In the genomic region with DNA sequence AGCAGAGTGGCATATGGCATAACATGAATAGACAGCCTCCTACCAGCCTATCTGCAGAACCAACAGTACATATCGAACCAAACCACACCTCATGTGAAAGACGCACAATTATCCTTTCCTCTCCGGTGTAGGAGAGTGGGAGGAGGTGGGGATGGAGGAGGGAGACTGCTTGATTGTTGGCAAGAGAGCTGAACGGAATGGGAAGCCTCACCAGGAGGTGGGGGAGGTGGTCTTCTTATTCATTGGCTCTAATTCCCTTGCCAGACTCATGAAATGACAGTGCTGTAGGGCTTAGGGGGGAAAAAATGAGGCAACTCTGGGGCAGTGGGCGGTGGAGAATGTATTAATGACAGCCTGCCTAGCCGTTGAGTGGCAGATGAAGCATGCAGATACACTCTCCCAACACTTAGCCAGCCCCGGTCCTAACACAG, we compare ENCODE assay signal across 9 mouse cellular contexts.
DNase-seq lines count a peak whose midpoint lies in the region; ATAC-seq lines count a peak whose summit lies in the region.
"Had no signal": no experiment of that assay in that cellular context is flagged by ENCODE, and none has a peak within 500 bp of the region (broad histone marks: within the 10 kb centered on the region; RNA-seq: fewer than 3 reads in every experiment).

No protein-coding gene starts in this region.

- no peaks in the 10 kb centered on the region for H3K36me3 ChIP-seq in heart, embryonic 15.5 days
- no peaks in the 10 kb centered on the region for H3K36me3 ChIP-seq in embryonic facial prominence, embryonic 12.5 days
- no peaks in the 10 kb centered on the region for H3K36me3 ChIP-seq in hindbrain, embryonic 16.5 days (ENCODE audit: control insufficient read depth, insufficient read depth, low read length)
- no peaks in the 10 kb centered on the region for H3K36me3 ChIP-seq in midbrain, embryonic 12.5 days

- peak overlapping the region; percentile 22; the same call in 1 of the 2 replicates for H3K4me3 ChIP-seq in heart, embryonic 15.5 days
- no peak overlapping the region for H3K4me3 ChIP-seq in embryonic facial prominence, embryonic 12.5 days
- no peak overlapping the region; the same call in 1 of the 2 replicates for H3K4me3 ChIP-seq in hindbrain, embryonic 16.5 days (ENCODE audit: low read length)
- no peak overlapping the region for H3K4me3 ChIP-seq in midbrain, embryonic 12.5 days

- H3K9me3 ChIP-seq in heart, embryonic 15.5 days (replicated peaks), result no peaks in the 10 kb centered on the region
- H3K9me3 ChIP-seq in embryonic facial prominence, embryonic 12.5 days, result no peaks in the 10 kb centered on the region
- no peaks in the 10 kb centered on the region for H3K9me3 ChIP-seq in hindbrain, embryonic 16.5 days (ENCODE audit: control insufficient read depth, low read length)
- no peaks in the 10 kb centered on the region for H3K9me3 ChIP-seq in midbrain, embryonic 12.5 days

- peak overlapping the region; percentile 2; the same call in 1 of the 2 replicates for H3K27ac ChIP-seq in heart, embryonic 15.5 days
- no peak overlapping the region for H3K27ac ChIP-seq in embryonic facial prominence, embryonic 12.5 days
- H3K27ac ChIP-seq in hindbrain, embryonic 16.5 days (ENCODE audit: low read depth, low read length), result peak overlapping the region; percentile 12; the same call in 1 of the 2 replicates
- peak overlapping the region; percentile 35; the same call in 1 of the 2 replicates for H3K27ac ChIP-seq in midbrain, embryonic 12.5 days (replicated peaks)
- H3K27ac ChIP-seq: macrophage had no signal

- peak; percentile 43; the same call in 1 of the 2 replicates for ATAC-seq in heart, embryonic 15.5 days (replicated peaks; ENCODE audit: insufficient number of reproducible peaks, insufficient read depth, low FRiP score, low read depth)
- peak; percentile 35; the same call in 1 of the 2 replicates for ATAC-seq in embryonic facial prominence, embryonic 12.5 days (ENCODE audit: insufficient number of reproducible peaks, insufficient read depth, low FRiP score, low TSS enrichment)
- peak; percentile 77 for ATAC-seq in hindbrain, embryonic 16.5 days
- peak; percentile 77 for ATAC-seq in midbrain, embryonic 12.5 days (ENCODE audit: low FRiP score, low read depth)

- no peak overlapping the region for H3K9ac ChIP-seq in heart, embryonic 15.5 days
- no peak overlapping the region for H3K9ac ChIP-seq in embryonic facial prominence, embryonic 12.5 days
- peak overlapping the region; percentile 35; the same call in 1 of the 2 replicates for H3K9ac ChIP-seq in hindbrain, embryonic 16.5 days (ENCODE audit: low read depth, low read length)
- 0 out of 2 replicates have a peak overlapping the region, but pooled peaks have one; percentile 24 for H3K9ac ChIP-seq in midbrain, embryonic 12.5 days (replicated peaks)

- no peaks in the 10 kb centered on the region for H3K27me3 ChIP-seq in heart, embryonic 15.5 days
- H3K27me3 ChIP-seq in embryonic facial prominence, embryonic 12.5 days, result no peaks in the 10 kb centered on the region
- H3K27me3 ChIP-seq in hindbrain, embryonic 16.5 days (replicated peaks; ENCODE audit: control insufficient read depth, insufficient read depth, low read length), result no peaks in the 10 kb centered on the region
- H3K27me3 ChIP-seq in midbrain, embryonic 12.5 days, result no peaks in the 10 kb centered on the region; the same call in 1 of the 2 replicates

- H3K4me2 ChIP-seq in heart, embryonic 15.5 days, result peak overlapping the region; percentile 56
- peak overlapping the region; percentile 19; the same call in 1 of the 2 replicates for H3K4me2 ChIP-seq in embryonic facial prominence, embryonic 12.5 days (replicated peaks)
- H3K4me2 ChIP-seq in hindbrain, embryonic 16.5 days (ENCODE audit: low read length), result peak overlapping the region; percentile 39
- peak overlapping the region; percentile 17; the same call in 1 of the 2 replicates for H3K4me2 ChIP-seq in midbrain, embryonic 12.5 days (replicated peaks)

- intact Hi-C loops in heart, postnatal 14 days (cut with DNase I), result no loop called here

- WGBS in heart, embryonic 15.5 days, result 13% methylated on average over 7 of the region's 7 CpGs
- 24% methylated on average over 7 of the region's 7 CpGs for WGBS in embryonic facial prominence, embryonic 12.5 days
- WGBS in hindbrain, embryonic 16.5 days, result 13% methylated on average over 7 of the region's 7 CpGs
- 12% methylated on average over 7 of the region's 7 CpGs for WGBS in midbrain, embryonic 12.5 days

- peaks cover 16% of the 10 kb centered on the region for H3K4me1 ChIP-seq in heart, embryonic 15.5 days (replicated peaks)
- H3K4me1 ChIP-seq in embryonic facial prominence, embryonic 12.5 days, result peaks cover 15% of the 10 kb centered on the region; the same call in 1 of the 2 replicates
- H3K4me1 ChIP-seq in hindbrain, embryonic 16.5 days (ENCODE audit: control insufficient read depth, insufficient read depth, low read depth, low read length), result peaks cover 11% of the 10 kb centered on the region
- H3K4me1 ChIP-seq in midbrain, embryonic 12.5 days, result peaks cover 12% of the 10 kb centered on the region

- DNase-seq in heart, postnatal 14 days, result no peak
- DNase-seq in thymus, postnatal 10 days (ENCODE audit: low spot score in 2 of 2), result no peak
- DNase-seq in kidney, postnatal 36 days, result no peak
- no peak for DNase-seq in urinary bladder, postnatal 25 days (ENCODE audit: low spot score)

Comparison
In these comparisons a context has a peak if more than half of its experiments do, and no peak if none do; other contexts are left out.
1. H3K9ac ChIP-seq: peak in hindbrain, embryonic 16.5 days (single experiment) and midbrain, embryonic 12.5 days (single experiment); none in heart, embryonic 15.5 days (single experiment) and embryonic facial prominence, embryonic 12.5 days (single experiment).
2. Peak in every context shown above with its lines, with median percentiles within 50 percentile points of each other: ATAC-seq and H3K4me2 ChIP-seq.